Mouse (Mus musculus) adrenal gland, adult 18-20 months (tissue): Measurements from ENCODE around the gene 9030025P20Rik. TPM values are rescaled to one million over a fixed set of nuclear protein-coding genes. Genes with fewer than 3 reads are reported as not detected.
"Not testable (repeated sequence)": the region's sequence is repeated elsewhere in the genome, so short reads cannot be mapped to it uniquely, and the experiment has no call there.

Experiments used
- DNase-seq, 2 experiments: peaks; one replicate each; pipeline ENCODE4 v3.0.0; 2021 to 2022; ENCODE audit warnings: low spot score in 2 of 2
- long read RNA-seq, 2 experiments: library from polyadenylated mRNA; stranded (forward); transcript quantifications; one replicate each; pipeline ENCODE4 v2.0.0; 2021
- total RNA-seq, 2 experiments: library from RNA; stranded (reverse); gene quantifications; 1 replicate in 1 of 2; 2 replicates in 1 of 2; pipeline ENCODE4 v1.2.3; 2021

Gene 9030025P20Rik
- 1 to 10 TPM; 5.0 to 5.4 TPM for total RNA-seq
- long read RNA-seq, experiment 1, result 0 reads
- long read RNA-seq, experiment 2, partial matches to known transcripts, result 1 of 4 reads
- long read RNA-seq, experiment 2, other reads (novel, unspliced or antisense), result 2 of 4 reads

- DNase-seq, result not testable (repeated sequence)
Measured at GRCm38 (mm10) chr17:14978362-14979038, at the start of gene 9030025P20Rik, which contains the start of gene Gm3417. 9030025P20Rik (plus strand) TSS chr17:14978468. Gm3417 (minus strand) TSS chr17:14978790.

- DNase-seq, result no peak
Measured at GRCm38 (mm10) chr17:14928631-14929030, 49.6 kb upstream of the 9030025P20Rik start.

GRCm38 (mm10) chr17:14930697-14931096 lies 47.6 kb upstream of the 9030025P20Rik start:
- DNase-seq, result no peak

DNA sequence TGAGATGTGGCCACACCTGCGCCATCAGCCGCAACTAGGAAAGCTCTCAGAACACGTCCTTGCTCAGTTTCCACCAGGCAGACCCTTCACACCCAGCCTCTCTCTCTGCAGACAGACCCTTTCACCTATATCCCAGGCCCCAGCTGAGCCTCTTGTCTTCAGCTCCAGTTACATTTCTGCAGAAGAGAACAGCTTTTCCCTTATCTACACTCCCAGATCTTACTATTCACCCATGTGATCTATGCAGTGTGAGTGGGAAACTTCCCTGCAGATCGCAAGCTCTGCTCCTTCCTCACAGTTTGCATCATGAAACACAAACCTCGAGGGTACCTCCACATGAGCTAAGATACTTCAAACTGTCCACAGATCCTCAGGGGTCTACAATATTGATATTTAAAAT lies 46.8 kb upstream of the 9030025P20Rik start:
- DNase-seq, result no peak

- not testable (repeated sequence) for DNase-seq
Measured at GRCm38 (mm10) chr17:14935280-14935679, 43.0 kb upstream of the 9030025P20Rik start.

DNA sequence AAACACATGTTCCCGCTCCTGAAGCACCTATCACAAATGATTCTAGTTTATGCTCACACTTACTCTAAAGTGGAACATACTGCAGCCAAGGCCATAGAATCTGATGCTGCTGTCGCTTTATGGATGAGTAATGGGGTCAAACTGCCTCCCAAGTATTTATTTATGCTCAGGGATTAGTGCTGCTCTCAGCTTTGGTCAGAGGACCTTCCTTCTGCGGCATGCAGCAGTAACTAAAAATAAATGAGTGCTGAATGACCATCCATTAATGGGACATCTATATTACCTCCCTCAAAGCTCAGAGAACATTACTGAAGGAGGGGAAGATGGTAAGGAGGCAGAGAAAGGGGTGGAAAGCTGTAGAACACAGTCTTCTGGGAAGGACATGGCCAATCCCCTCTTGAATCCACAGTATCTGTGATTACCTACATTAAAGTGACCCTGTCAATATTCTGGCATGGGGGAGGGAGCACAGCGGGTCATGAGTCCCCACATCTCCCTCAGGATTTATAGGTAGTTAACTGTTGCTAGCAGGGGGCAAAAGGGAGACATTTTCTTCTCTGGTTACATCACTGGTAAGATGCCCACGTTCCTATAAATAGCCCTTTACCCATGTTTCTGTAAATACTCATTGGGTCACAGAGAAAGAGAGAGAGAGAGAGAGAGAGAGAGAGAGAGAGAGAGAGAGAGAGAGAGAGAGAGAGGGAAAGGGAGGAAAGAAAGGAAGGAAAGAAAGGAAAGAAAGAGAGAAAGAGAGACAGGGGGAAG lies 42.2 kb upstream of the 9030025P20Rik start:
- DNase-seq, result no peak

DNA sequence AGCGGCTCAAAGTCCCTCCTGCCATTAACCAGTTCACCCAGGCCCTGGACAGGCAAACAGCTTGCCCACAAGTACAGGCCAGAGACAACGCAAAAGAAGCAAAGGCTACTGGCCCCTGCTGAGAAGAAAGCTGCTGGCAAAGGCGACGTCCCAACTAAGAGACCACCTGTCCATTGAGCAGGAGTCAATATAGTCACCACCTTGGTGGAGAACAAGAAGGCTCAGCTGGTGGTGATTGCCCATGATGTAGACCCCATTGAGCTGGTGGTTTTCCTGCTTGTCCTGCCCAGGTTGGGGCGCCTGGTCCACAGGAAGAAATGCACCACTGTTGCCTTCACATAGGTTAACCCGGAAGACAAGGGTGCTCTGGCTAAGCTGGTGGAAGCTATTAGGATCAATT lies 36.1 kb upstream of the 9030025P20Rik start:
- not testable (repeated sequence) for DNase-seq

DNA sequence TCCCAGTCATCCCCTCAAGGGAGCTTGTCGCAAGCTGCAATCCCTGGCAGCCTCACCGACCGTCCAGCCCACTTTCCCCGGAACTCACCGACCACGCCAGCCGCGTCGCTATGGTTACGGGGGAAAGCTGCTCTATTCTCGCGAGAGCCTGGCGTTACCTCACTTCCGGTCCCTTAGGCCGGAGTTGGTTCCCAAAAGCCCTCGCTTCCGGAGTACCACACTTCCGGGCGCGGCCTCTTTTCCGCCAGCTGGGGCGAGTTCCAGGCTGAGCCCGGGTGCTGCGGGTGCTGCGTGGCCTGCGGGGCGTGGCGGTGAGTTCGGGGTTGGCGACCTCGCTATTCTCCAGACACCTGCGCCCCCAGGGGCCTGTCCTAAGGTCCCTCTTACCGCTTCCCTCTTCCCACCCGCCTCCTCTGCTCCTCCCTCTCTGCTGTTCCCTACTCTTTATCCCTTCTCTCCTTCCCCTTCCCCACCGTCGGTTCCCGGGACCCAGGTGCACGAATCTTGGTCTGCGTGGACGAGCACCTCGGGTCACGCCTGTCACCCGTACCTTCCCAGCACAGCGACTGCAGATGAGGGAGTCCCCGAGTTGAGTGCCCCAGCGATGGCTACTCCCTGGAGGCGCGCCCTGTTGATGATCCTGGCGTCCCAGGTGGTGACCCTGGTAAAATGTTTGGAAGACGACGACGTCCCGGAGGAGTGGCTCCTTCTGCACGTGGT lies 35.1 kb upstream of the 9030025P20Rik start, which contains the start of the genes Wdr27 and 1600012H06Rik:
Gene Wdr27, minus strand, starts transcription at position 150 of the 720 bp plus-strand sequence.
Gene 1600012H06Rik, plus strand, starts transcription at position 176 of the 720 bp plus-strand sequence.
- peak; percentile 99 for DNase-seq

DNA sequence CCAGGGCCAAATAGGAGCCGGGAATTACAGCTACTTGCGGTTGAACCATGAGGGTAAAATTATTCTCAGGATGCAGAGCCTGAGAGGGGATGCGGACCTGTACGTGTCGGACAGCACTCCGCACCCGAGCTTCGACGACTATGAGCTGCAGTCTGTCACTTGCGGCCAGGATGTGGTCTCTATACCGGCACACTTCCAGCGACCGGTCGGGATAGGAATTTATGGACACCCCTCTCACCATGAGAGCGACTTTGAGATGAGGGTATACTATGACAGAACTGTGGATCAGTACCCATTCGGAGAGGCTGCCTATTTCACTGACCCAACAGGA lies 34.6 kb upstream of the 9030025P20Rik start:
- no peak for DNase-seq

- no peak for DNase-seq
Measured at GRCm38 (mm10) chr17:14944551-14944950, 33.7 kb upstream of the 9030025P20Rik start.

DNA sequence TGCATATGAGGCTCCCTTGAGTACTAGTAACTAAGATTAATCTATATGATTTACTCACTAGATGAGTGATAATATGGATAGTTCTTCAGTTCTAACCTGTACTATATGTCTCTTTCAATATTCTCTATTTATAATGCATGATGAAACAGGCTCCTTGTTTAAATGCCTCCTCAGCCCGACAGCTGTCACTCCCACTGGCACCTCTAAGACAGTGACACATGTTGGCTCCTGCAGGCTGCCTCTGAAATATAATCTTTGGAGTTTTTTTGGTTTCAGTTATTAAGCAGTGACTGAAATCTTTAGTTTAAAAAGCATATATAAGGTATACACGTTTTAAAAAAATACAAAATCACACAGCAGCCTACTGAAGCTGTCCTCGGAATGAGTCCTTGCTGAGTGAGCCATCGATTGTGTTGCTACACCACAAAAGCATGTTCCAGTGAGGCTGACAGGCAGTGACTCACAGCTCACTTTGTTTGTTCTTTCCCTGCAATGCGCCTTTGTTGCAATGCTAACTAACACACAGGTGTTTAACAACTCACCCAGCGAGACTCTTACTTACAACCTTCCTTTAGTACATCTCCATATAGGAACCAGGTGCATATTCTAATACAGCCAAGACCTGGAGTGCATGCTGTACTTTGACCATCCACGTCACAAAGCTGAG lies 29.0 kb upstream of the 9030025P20Rik start:
- no peak for DNase-seq

- no peak for DNase-seq
Measured at GRCm38 (mm10) chr17:14953452-14953851, 24.8 kb upstream of the 9030025P20Rik start.

- DNase-seq, result no peak
Measured at GRCm38 (mm10) chr17:14958686-14959327, 19.5 kb upstream of the 9030025P20Rik start.

DNA sequence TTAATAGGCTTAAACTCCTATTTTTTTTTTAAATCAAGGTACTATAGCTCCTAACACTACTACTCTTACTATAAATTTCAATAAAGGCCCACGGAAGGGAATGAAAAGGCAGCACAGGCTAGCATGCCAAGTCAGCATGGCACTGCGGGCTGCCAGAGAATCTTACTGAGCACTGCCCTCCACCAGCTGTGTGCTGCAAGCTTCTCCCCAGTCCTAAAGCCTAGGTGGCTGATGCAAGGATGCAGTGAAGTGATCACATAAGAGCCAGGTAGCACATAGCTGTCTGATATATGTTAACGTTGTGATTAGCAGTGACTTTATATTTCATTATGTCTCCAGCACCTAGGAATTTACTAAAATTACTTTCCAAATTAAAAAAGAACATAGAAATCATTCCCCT lies 18.3 kb upstream of the 9030025P20Rik start:
- DNase-seq, result no peak

GRCm38 (mm10) chr17:14960520-14960919 lies 17.7 kb upstream of the 9030025P20Rik start:
- DNase-seq, result peak; percentile 31 to 40

DNA sequence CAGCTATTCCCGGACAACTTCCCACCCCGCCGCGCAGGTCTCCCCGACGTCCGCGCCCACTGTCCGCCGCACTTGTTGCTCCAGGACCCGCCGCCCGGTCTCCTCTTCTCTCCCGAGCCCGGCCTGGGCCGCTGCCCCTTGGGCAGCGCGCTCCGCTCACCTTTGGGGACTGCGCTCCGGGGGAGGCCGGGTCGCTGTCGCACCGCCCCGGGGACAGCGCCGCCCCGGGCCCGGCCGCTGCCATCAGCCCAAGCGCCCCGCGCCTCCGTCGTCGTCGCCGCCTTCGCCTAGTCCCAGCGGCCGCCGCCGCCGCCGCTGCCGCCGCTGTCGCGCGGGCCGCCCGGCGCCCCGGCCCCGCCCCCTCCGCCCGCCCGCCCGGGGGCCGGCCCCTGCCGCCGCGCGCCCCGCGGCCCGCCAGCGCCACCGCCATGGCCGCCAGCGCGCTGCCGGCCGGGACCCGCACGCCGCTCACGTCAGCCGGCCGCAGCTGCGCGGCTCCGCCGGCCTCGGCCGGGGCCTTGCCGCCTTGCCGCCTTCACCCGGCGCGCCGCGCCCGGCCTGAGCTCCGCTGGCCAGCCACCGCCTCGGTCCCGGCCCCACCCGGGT lies 17.2 kb upstream of the 9030025P20Rik start, which contains the start of gene Phf10:
Gene Phf10, minus strand, starts transcription at position 323 of the 606 bp plus-strand sequence.
- peak; percentile 48 to 56 for DNase-seq

- DNase-seq, result not testable (repeated sequence)
Measured at GRCm38 (mm10) chr17:14961557-14962154, 16.6 kb upstream of the 9030025P20Rik start.

DNA sequence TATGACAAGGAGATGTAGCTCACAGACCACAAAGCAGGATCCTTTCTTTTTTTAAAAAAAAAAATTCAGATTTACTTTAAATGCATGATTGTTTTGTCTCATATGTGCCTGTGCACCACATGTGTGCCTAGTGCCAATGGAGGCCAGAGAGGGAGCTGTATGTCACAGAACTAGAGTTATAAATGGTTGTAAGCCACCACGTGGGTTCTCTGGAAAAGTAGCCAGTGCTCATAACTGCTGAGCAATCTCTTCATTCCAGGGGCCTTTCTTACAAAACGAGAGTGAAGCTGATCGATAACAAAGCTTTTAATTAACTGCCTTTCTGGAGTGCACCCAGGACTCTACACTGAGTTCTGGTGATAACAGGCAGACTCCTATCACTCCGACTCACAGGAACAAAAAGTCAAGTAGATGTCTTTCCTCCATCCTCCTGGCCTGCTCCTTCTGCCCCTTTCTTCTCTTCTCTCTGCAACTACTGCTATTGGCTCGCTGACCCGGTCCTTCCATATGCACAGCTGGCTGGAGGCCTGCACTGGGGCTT lies 9.8 kb upstream of the 9030025P20Rik start:
- DNase-seq, result not testable (repeated sequence)
